Mouse (Mus musculus): ENCODE measurements around the gene Scrn3. TPM values are rescaled to one million over a fixed set of nuclear protein-coding genes. Genes with fewer than 3 reads are reported as not detected.
A peak's percentile ranks its signal among the peaks of the same experiment; 100 is the strongest.

The Scrn3 gene
- total RNA-seq (2014; rRNA removed) (37.3 and 41.3 TPM in 2 replicates), polyA plus RNA-seq (2012; rRNA removed) (16.0 and 18.6 TPM in 2 replicates)

DNA sequence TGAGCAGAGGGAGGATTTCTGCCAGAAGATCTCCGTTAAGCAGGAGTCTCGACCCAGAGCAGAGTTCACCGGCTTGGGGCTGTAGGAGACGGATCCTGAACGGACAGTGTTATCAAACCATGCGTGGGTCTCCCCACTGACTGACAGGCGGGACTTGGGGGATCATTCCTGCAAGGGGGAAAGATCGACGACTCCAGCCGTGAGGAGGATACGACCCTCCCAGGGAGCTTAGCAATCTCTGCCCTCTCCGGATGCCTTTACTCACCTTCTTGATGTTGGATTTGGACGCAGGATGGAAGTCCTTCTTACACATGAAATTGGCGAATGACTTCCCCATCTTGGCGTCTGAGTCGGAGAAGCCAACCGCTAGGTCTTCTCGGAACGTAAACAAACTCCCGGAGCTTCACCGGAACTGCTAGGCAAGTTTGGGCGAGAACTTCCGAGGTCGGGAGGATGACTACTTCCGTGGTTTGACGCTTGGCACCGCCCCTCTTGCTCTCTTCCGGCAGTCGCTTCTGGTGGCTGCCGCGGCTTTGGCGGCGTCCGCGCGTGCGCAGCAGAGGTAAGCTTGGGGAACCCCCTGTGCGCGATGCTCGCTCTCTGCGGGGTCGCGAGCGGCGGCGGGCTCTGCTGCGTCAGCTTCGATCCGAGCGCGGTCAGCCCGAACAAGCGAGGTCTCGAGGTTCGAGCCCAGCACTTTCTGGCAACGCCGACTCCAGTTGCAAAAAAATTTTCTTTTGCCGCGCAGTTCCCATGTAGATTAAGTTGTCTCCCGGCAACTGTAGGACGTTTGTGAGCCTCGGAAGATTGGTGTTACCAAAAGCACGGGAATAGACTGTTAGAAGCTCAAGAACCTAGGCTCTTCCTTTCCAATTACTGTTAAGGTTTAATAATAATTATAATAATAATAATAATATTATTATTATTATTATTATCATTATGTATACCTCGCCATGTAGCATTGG is at the start of gene Scrn3, which contains the start of gene Cir1:
Gene Scrn3 (plus strand): TSS at position 450 of the 965 bp plus-strand sequence.
Gene Cir1 (minus strand): TSS at position 550 of the 965 bp plus-strand sequence.
- H3K36me3 ChIP-seq (ENCODE audit: control insufficient read depth, insufficient read depth, low read length): peaks cover 19% of the 10 kb centered on the region
- no peak for TF ChIP-seq CTCF (IDR thresholded peaks at IDR 0.05; ENCODE audit: low read depth, low read length)
- peak; percentile 87 for TF ChIP-seq POLR2A (IDR thresholded peaks at IDR 0.05; ENCODE audit: extremely low read depth, insufficient read depth, low read length)
- peak within 1 kb of the TSS; percentile 82 for H3K4me3 ChIP-seq (ENCODE audit: insufficient read depth, low read depth, low read length)
- H3K27me3 ChIP-seq (ENCODE audit: control insufficient read depth, insufficient read depth, low read length): no peaks in the 10 kb centered on the region
- peak within 1 kb of the TSS; percentile 82 for H3K27ac ChIP-seq (replicated peaks; ENCODE audit: insufficient read depth, low read depth, low read length)
- DNase-seq (ENCODE audit: extremely low read depth, low read depth, low spot score): peak; percentile 94
- H3K4me1 ChIP-seq (ENCODE audit: control insufficient read depth, insufficient read depth, low read length): peaks cover 3% of the 10 kb centered on the region; the same call in 1 of the 2 replicates
- peak within 1 kb of the TSS; percentile 89 for H3K9ac ChIP-seq (ENCODE audit: low read depth, low read length)
- no peaks in the 10 kb centered on the region; the same call in 1 of the 2 replicates for H3K79me2 ChIP-seq (ENCODE audit: control insufficient read depth, insufficient read depth, low read length)
- under 1% methylated on average over 64 of the region's 64 CpGs for WGBS

DNA sequence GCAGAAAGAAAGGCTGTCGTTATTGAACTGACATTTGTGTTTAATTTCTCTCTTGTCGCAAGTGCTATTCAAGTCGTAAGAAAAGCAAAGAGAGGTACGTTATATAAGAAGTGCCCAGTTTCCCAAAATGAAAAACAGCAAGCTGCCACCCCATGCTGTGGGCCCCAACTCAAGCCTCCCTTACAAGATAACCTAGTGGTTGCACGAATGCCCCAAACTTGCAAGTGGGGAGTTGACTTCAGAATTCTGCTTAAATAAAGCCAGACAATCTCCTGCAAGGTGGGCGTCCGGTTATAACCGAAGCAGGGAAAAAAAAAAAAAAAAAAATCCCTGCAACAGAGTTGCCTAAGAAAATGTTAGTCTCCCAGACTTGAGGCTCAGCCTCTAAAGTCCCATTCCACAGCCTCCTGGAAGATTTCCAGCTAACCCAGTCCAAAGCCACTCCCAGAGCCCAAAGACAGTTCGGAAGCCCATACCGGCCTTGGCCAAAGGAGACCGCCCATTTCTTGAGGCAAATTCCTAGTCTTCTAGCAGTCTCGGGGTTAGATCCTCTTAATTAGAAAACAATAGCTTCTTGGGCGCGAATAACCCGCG is 49.1 kb upstream of the Scrn3 start:
- 13% methylated on average over 16 of the region's 16 CpGs for WGBS
- Histone ChIP-seq H3K79me2 (ENCODE audit: control insufficient read depth, insufficient read depth, low read length) (no peaks in the 10 kb centered on the region), H3K36me3 (ENCODE audit: control insufficient read depth, insufficient read depth, low read length) (no peaks in the 10 kb centered on the region), H3K9ac (ENCODE audit: low read depth, low read length) (no peak overlapping the region), H3K4me1 (ENCODE audit: control insufficient read depth, insufficient read depth, low read length) (no peaks in the 10 kb centered on the region), H3K4me3 (ENCODE audit: insufficient read depth, low read depth, low read length) (no peak overlapping the region), H3K27me3 (ENCODE audit: control insufficient read depth, insufficient read depth, low read length) (peaks cover 23% of the 10 kb centered on the region; the same call in 1 of the 2 replicates), H3K27ac (replicated peaks; ENCODE audit: insufficient read depth, low read depth, low read length) (no peak overlapping the region)
- TF ChIP-seq CTCF (IDR thresholded peaks at IDR 0.05; ENCODE audit: low read depth, low read length) (no peak), POLR2A (IDR thresholded peaks at IDR 0.05; ENCODE audit: extremely low read depth, insufficient read depth, low read length) (no peak)
- no peak for DNase-seq (ENCODE audit: extremely low read depth, low read depth, low spot score)

DNA sequence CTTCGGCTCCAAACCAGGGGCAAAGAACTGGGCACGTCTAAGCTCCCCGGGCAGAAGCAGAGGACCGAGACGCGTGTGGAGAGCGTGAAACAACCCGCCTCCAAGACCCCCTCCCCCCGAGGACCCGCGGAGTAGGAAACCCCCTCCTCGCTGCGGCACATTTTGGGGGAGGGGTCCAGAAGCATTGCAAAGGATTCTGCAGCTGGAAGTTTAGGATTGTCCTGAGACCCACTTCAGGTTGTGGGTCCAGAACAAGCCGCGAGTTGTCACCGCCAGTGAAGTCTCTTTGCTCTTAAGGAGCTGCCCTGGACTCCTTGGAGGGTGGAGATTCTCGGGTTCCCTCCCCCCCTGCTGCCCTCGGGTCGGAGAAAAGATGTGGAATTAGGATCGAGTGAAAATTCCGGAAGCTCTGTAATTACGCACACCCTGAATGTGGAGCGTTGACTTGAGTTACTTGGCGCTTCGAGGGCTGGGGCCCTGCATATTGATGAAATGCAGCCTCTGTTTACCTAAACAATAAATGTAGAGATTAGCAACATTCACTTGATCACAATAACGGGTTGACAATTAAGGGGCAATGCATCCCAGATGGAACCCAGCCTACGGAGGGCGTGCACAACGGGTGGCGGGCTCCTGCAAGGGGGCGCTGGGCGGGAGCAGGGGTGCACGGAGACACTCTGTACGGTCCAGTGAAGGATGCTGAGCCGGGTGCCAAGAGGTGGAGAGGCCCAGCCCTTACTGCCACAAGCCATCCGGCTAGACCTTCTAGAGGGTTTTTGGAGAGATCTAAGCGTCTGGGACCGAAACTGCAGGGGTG is 48.4 kb upstream of the Scrn3 start:
- H3K27me3 ChIP-seq (ENCODE audit: control insufficient read depth, insufficient read depth, low read length): peaks cover 24% of the 10 kb centered on the region; the same call in 1 of the 2 replicates
- no peak overlapping the region for H3K4me3 ChIP-seq (ENCODE audit: insufficient read depth, low read depth, low read length)
- H3K9ac ChIP-seq (ENCODE audit: low read depth, low read length): no peak overlapping the region
- no peaks in the 10 kb centered on the region for H3K4me1 ChIP-seq (ENCODE audit: control insufficient read depth, insufficient read depth, low read length)
- WGBS: 5% methylated on average over 38 of the region's 38 CpGs
- no peak for DNase-seq (ENCODE audit: extremely low read depth, low read depth, low spot score)
- H3K36me3 ChIP-seq (ENCODE audit: control insufficient read depth, insufficient read depth, low read length): no peaks in the 10 kb centered on the region
- no peak overlapping the region for H3K27ac ChIP-seq (replicated peaks; ENCODE audit: insufficient read depth, low read depth, low read length)
- TF ChIP-seq CTCF (IDR thresholded peaks at IDR 0.05; ENCODE audit: low read depth, low read length) (no peak), POLR2A (IDR thresholded peaks at IDR 0.05; ENCODE audit: extremely low read depth, insufficient read depth, low read length) (no peak)
- no peaks in the 10 kb centered on the region for H3K79me2 ChIP-seq (ENCODE audit: control insufficient read depth, insufficient read depth, low read length)

DNA sequence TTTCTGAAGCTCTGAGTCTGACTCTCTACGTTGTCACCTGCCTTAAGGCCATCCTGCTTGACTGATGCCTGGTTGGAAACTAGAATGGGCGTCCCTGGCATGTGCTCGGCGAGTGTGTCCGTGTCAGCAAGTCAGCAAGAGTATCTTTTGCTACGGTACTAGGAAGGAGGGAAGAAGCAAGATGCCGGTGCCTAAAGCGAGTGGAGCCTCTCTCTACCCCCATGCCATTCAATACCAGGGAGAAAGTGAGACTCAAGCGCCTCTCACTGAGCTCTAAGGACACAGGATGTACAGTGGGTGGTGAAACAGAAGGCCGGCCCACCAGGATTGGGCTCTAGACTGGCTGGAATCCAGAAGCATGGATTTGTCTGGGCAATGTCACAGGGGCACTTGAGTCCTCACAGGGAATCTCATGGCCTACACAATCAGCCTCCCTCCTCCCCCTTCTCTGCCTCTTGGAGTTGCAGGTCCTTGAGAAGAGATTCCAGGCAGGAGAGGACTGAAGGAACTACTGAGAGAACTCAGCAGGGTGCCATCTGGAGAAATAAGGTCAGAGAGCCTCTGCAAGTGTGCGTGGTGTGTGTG is 47.7 kb upstream of the Scrn3 start:
- TF ChIP-seq CTCF (IDR thresholded peaks at IDR 0.05; ENCODE audit: low read depth, low read length) (no peak), POLR2A (IDR thresholded peaks at IDR 0.05; ENCODE audit: extremely low read depth, insufficient read depth, low read length) (no peak)
- Histone ChIP-seq H3K27ac (replicated peaks; ENCODE audit: insufficient read depth, low read depth, low read length) (no peak overlapping the region), H3K36me3 (ENCODE audit: control insufficient read depth, insufficient read depth, low read length) (no peaks in the 10 kb centered on the region), H3K79me2 (ENCODE audit: control insufficient read depth, insufficient read depth, low read length) (no peaks in the 10 kb centered on the region), H3K27me3 (ENCODE audit: control insufficient read depth, insufficient read depth, low read length) (peaks cover 24% of the 10 kb centered on the region; the same call in 1 of the 2 replicates), H3K4me1 (ENCODE audit: control insufficient read depth, insufficient read depth, low read length) (no peaks in the 10 kb centered on the region), H3K4me3 (ENCODE audit: insufficient read depth, low read depth, low read length) (no peak overlapping the region), H3K9ac (ENCODE audit: low read depth, low read length) (no peak overlapping the region)
- 12% methylated on average over 11 of the region's 11 CpGs for WGBS
- DNase-seq (ENCODE audit: extremely low read depth, low read depth, low spot score): no peak

DNA sequence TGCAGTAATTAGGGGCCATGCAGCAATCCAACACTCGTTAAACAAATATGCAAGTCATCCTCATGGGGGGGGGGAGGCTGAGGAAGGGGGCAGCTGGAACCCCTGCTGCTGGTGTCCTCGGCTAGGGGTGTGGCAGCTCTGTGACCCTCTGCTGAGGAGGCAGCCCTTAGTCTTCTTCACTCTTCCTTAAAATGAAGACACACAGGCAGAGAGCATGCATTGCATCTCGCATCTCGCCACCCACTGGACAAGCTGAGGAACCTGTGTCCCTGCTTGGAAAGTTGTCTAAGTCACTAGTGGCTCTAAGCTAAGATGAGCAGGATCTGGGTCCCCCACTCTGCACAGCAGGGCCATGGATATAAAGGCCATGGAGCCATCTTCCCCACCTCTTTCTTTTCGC is 46.4 kb upstream of the Scrn3 start:
- TF ChIP-seq POLR2A (IDR thresholded peaks at IDR 0.05; ENCODE audit: extremely low read depth, insufficient read depth, low read length) (no peak), CTCF (IDR thresholded peaks at IDR 0.05; ENCODE audit: low read depth, low read length) (no peak)
- no peaks in the 10 kb centered on the region for H3K79me2 ChIP-seq (ENCODE audit: control insufficient read depth, insufficient read depth, low read length)
- WGBS: 12% methylated on average over 5 of the region's 5 CpGs
- H3K27ac ChIP-seq (replicated peaks; ENCODE audit: insufficient read depth, low read depth, low read length): no peak overlapping the region
- peaks cover 31% of the 10 kb centered on the region; the same call in 1 of the 2 replicates for H3K27me3 ChIP-seq (ENCODE audit: control insufficient read depth, insufficient read depth, low read length)
- H3K4me1 ChIP-seq (ENCODE audit: control insufficient read depth, insufficient read depth, low read length): no peaks in the 10 kb centered on the region
- no peaks in the 10 kb centered on the region for H3K36me3 ChIP-seq (ENCODE audit: control insufficient read depth, insufficient read depth, low read length)
- no peak overlapping the region for H3K4me3 ChIP-seq (ENCODE audit: insufficient read depth, low read depth, low read length)
- no peak for DNase-seq (ENCODE audit: extremely low read depth, low read depth, low spot score)
- H3K9ac ChIP-seq (ENCODE audit: low read depth, low read length): no peak overlapping the region

Data from liver, adult 2 months (tissue).